Mouse (Mus musculus) limb, embryonic 14.5 days (tissue): Measurements from ENCODE around the gene Slc26a1. TPM values are rescaled to one million over a fixed set of nuclear protein-coding genes. Genes with fewer than 3 reads are reported as not detected.

Experiments
- ATAC-seq: fragments of 200-750 bp; cut with Nextera tagmentation; 2 replicates; pipeline ENCODE4 v1.8.0; 2017; ENCODE audit warnings: low read depth, moderate number of reproducible peaks, moderate TSS enrichment; ENCODE audit not compliant: low FRiP score
- DNase-seq: peaks from one replicate; pipeline ENCODE4 v3.0.0-alpha.2; 2015; ENCODE audit warnings: low spot score
- H3K27ac ChIP-seq: fragments of 300-500 bp; sonication (generic); replicated peaks from 2 replicates; pipeline ENCODE4 v1.5.1; 2014; ENCODE audit warnings: low read depth, mild to moderate bottlenecking, low read length, moderate library complexity, mixed read lengths
- H3K27me3 ChIP-seq: fragments of 300-500 bp; sonication (generic); 2 replicates; pipeline ENCODE4 v1.6.1; 2014; ENCODE audit warnings: low read length, mixed read lengths; ENCODE audit not compliant: control insufficient read depth, insufficient read depth
- H3K36me3 ChIP-seq: fragments of 300-500 bp; sonication (generic); 2 replicates; pipeline ENCODE4 v1.6.1; 2014; ENCODE audit warnings: mild to moderate bottlenecking, low read length, moderate library complexity, mixed read lengths; ENCODE audit not compliant: control insufficient read depth, insufficient read depth
- H3K4me1 ChIP-seq: fragments of 300-500 bp; sonication (generic); 2 replicates; pipeline ENCODE4 v1.6.1; 2014; ENCODE audit warnings: antibody characterized with exemption, low read length, mixed read lengths; ENCODE audit not compliant: control insufficient read depth, insufficient read depth
- H3K4me2 ChIP-seq: fragments of 300-500 bp; sonication (generic); replicated peaks from 2 replicates; pipeline ENCODE4 v1.6.1; 2014; ENCODE audit warnings: low read depth, mild to moderate bottlenecking, low read length, moderate library complexity; ENCODE audit not compliant: severe bottlenecking
- H3K4me3 ChIP-seq: fragments of 300-500 bp; sonication (generic); replicated peaks from 2 replicates; pipeline ENCODE4 v1.5.1; 2014; ENCODE audit warnings: low read length
- H3K9ac ChIP-seq: fragments of 300-500 bp; sonication (generic); 2 replicates; pipeline ENCODE4 v1.6.1; 2014; ENCODE audit warnings: mild to moderate bottlenecking, low read depth, low read length, moderate library complexity; ENCODE audit not compliant: severe bottlenecking
- H3K9me3 ChIP-seq: fragments of 300-500 bp; sonication (generic); 2 replicates; pipeline ENCODE4 v1.6.1; 2016; ENCODE audit warnings: low read length; ENCODE audit not compliant: control insufficient read depth
- POLR2A ChIP-seq: fragments of 200-500 bp; IDR thresholded peaks from 2 replicates; pipeline ENCODE4 v1.8.0; 2012; ENCODE audit warnings: inconsistent platforms, mild to moderate bottlenecking, moderate library complexity, borderline replicate concordance; ENCODE audit not compliant: insufficient read depth, insufficient read length; ENCODE audit errors: extremely low read depth
- WGBS: fragments of 180-500 bp; shearing (Covaris S2); extraction: QIAGEN DNeasy Blood & Tissue Kit; methylation state at CpG from one replicate; pipeline ENCODE4 v1.1.7; 2014; 5-methylcytosine and 5-hydroxymethylcytosine counted together
- polyA plus RNA-seq, 2 experiments: library from polyadenylated mRNA; depleted of rRNA in 1 of 2; stranded (reverse) in 1 of 2; unstranded in 1 of 2; fragments of >200 nt; fragmentation: Nextera tagmentation in 1 of 2; extraction: Ambion mirVana in 1 of 2; gene quantifications; 2 replicates each; pipeline versions ENCODE4 v1.2.1 to v1.2.3; 2012 to 2014

Slc26a1 gene
- polyA plus RNA-seq (2012; rRNA removed), result 1.3 and 2.6 TPM in 2 replicates
- 1.1 and 1.4 TPM in 2 replicates for polyA plus RNA-seq (2014; fragmentation: Nextera tagmentation; extraction: Ambion mirVana)

DNA sequence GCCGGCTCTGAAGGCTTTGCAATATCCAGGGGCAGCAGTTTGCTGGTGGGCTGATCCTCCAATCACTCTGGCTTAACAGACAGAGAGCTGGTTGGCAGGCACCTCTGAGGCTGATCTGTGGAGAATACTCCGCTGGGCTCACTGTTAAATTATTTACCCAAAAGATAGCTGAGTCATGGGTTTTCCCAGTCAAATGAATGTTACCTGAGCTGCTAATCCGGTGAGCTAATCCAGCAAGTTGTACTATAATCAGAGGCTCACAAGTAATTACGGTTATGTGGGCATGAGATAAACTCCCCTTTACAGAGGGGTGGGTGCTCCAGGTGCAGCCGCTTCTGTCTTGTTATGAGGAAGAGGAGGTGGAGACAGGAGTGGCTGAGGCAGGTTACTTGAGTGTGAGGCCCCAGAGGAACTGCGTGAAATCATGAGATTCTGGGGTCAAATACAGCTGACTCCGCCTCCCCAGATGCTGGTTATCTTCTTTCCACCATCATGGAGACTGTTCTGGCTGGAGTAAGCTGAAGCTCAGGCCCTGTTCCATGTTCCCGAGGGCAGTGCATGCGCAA, at the start of gene Slc26a1:
Slc26a1 (minus strand) TSS at position 319 of the 566 bp plus-strand sequence.
- Histone ChIP-seq H3K27me3 (no peaks in the 10 kb centered on the region), H3K4me2 (no peak within 1 kb of the TSS), H3K9me3 (no peaks in the 10 kb centered on the region), H3K4me3 (no peak within 1 kb of the TSS), H3K9ac (no peak within 1 kb of the TSS), H3K36me3 (peaks cover 7% of the 10 kb centered on the region), H3K27ac (no peak within 1 kb of the TSS), H3K4me1 (peaks cover 12% of the 10 kb centered on the region)
- ATAC-seq (no peak), DNase-seq (no peak)
- TF ChIP-seq POLR2A, result no peak
- WGBS, result 75% methylated on average over 9 of the region's 9 CpGs

DNA sequence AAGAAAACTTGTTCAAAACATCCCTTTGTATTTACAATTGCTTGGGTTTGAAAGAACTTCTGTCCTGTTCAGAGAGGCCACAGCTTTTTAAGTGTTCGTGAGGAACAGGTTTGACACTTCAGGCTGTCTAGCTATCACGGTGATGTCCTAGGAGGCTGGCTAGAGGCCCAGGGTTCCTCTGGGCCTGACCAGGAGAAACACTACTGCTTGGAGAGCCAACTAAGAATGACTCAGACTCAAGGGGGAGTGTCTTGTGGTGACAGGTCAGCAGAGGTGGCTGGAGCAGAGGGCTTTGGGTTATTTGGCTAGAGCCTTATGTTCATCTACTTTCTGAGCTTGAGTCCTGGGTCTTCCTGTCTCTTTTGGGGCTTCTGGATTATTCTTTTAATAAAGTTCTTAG, 48.6 kb upstream of the Slc26a1 start:
- H3K4me2 ChIP-seq, result no peak overlapping the region
- no peaks in the 10 kb centered on the region for H3K9me3 ChIP-seq
- no peaks in the 10 kb centered on the region for H3K4me1 ChIP-seq
- no peak overlapping the region for H3K27ac ChIP-seq
- H3K27me3 ChIP-seq, result no peaks in the 10 kb centered on the region
- 71% methylated on average over 2 of the region's 2 CpGs for WGBS
- H3K4me3 ChIP-seq, result no peak overlapping the region
- H3K9ac ChIP-seq, result no peak overlapping the region
- DNase-seq (no peak), ATAC-seq (no peak)
- no peak for TF ChIP-seq POLR2A
- no peaks in the 10 kb centered on the region for H3K36me3 ChIP-seq

GRCm38 (mm10) chr5:108719761-108720160, 44.4 kb upstream of the Slc26a1 start:
- ATAC-seq, result no peak

GRCm38 (mm10) chr5:108718051-108718450, 42.7 kb upstream of the Slc26a1 start:
- ATAC-seq (no peak; the same call in 1 of the 2 replicates), DNase-seq (no peak)
- no peak overlapping the region for H3K9ac ChIP-seq
- H3K9me3 ChIP-seq, result no peaks in the 10 kb centered on the region
- peaks cover 21% of the 10 kb centered on the region for H3K4me1 ChIP-seq
- H3K36me3 ChIP-seq, result no peaks in the 10 kb centered on the region
- 29% methylated on average over 4 of the region's 4 CpGs for WGBS
- no peaks in the 10 kb centered on the region for H3K27me3 ChIP-seq
- no peak overlapping the region for H3K4me2 ChIP-seq
- H3K27ac ChIP-seq, result 0 out of 2 replicates have a peak overlapping the region, but pooled peaks have one; percentile 11
- H3K4me3 ChIP-seq, result no peak overlapping the region
- TF ChIP-seq POLR2A, result no peak

More at GRCm38 (mm10) chr5:108719761-108720160, 44.4 kb upstream of the Slc26a1 start:
- no peaks in the 10 kb centered on the region for H3K36me3 ChIP-seq
- H3K27ac ChIP-seq, result no peak overlapping the region
- WGBS, result 69% methylated on average over 7 of the region's 7 CpGs
- no peak for TF ChIP-seq POLR2A
- H3K4me2 ChIP-seq, result no peak overlapping the region
- H3K4me1 ChIP-seq, result peaks cover 8% of the 10 kb centered on the region
- no peaks in the 10 kb centered on the region for H3K9me3 ChIP-seq
- no peak overlapping the region for H3K9ac ChIP-seq
- H3K4me3 ChIP-seq, result no peak overlapping the region
- DNase-seq, result no peak
- H3K27me3 ChIP-seq, result no peaks in the 10 kb centered on the region

- Histone ChIP-seq H3K4me1 (peaks cover 21% of the 10 kb centered on the region), H3K4me2 (no peak overlapping the region), H3K9me3 (no peaks in the 10 kb centered on the region), H3K9ac (no peak overlapping the region), H3K27me3 (no peaks in the 10 kb centered on the region), H3K36me3 (no peaks in the 10 kb centered on the region), H3K4me3 (no peak overlapping the region), H3K27ac (no peak overlapping the region)
- DNase-seq, result no peak
- no peak for TF ChIP-seq POLR2A
- no peak for ATAC-seq
- 80% methylated on average over 1 of the region's 1 CpGs for WGBS
These were observed 40.6 kb upstream of the Slc26a1 start for GRCm38 (mm10) chr5:108715974-108716373.
